Mouse (Mus musculus) ES-Bruce4 (cell line): ENCODE measurements around the gene Faah.

Source experiments
- CTCF ChIP-seq: IDR thresholded peaks from one replicate; pipeline ENCODE4 v1.8.1; 2011; ENCODE audit warnings: low read depth, low read length
- EP300 ChIP-seq: IDR thresholded peaks from 2 replicates; pipeline ENCODE4 v1.6.1; 2011; ENCODE audit warnings: low read depth, low read length; ENCODE audit not compliant: insufficient read depth
- POLR2A ChIP-seq: IDR thresholded peaks from one replicate; pipeline ENCODE4 v1.8.1; 2011; ENCODE audit warnings: low read length; ENCODE audit not compliant: insufficient read depth

- TF ChIP-seq POLR2A (no peak), CTCF (no peak), EP300 (no peak)
Observed at GRCm38 (mm10) chr4:115931556-115932088, 86.1 kb downstream of the Faah start.
